Mouse (Mus musculus) thymus, adult 2 months (tissue): ENCODE results near the gene Psmd1.

ENCODE experiments used
- CTCF ChIP-seq: fragments of 200-500 bp; IDR thresholded peaks from 2 replicates; pipeline ENCODE4 v1.5.1; 2012; ENCODE audit warnings: mild to moderate bottlenecking, control low read depth, low read length, moderate library complexity, borderline replicate concordance; ENCODE audit not compliant: control insufficient read depth, poor library complexity, insufficient read depth; ENCODE audit errors: extremely low read depth
- POLR2A ChIP-seq: fragments of 200-500 bp; IDR thresholded peaks from 2 replicates; pipeline ENCODE4 v1.6.1; 2012; ENCODE audit warnings: mild to moderate bottlenecking, low read length, control low read depth, moderate library complexity; ENCODE audit not compliant: control insufficient read depth, poor library complexity, insufficient read depth; ENCODE audit errors: extremely low read depth

- TF ChIP-seq CTCF (no peak), POLR2A (no peak)
Observed at GRCm38 (mm10) chr1:86188271-86188670, 124.1 kb downstream of the Psmd1 start.
